Mouse (Mus musculus) thymus, adult 2 months (tissue): Measurements from ENCODE around the gene Cdh22.

Experiments used
- CTCF ChIP-seq: fragments of 200-500 bp; IDR thresholded peaks from 2 replicates; pipeline ENCODE4 v1.5.1; 2012; ENCODE audit warnings: mild to moderate bottlenecking, control low read depth, low read length, moderate library complexity, borderline replicate concordance; ENCODE audit not compliant: control insufficient read depth, poor library complexity, insufficient read depth; ENCODE audit errors: extremely low read depth
- POLR2A ChIP-seq: fragments of 200-500 bp; IDR thresholded peaks from 2 replicates; pipeline ENCODE4 v1.6.1; 2012; ENCODE audit warnings: mild to moderate bottlenecking, low read length, control low read depth, moderate library complexity; ENCODE audit not compliant: control insufficient read depth, poor library complexity, insufficient read depth; ENCODE audit errors: extremely low read depth

DNA sequence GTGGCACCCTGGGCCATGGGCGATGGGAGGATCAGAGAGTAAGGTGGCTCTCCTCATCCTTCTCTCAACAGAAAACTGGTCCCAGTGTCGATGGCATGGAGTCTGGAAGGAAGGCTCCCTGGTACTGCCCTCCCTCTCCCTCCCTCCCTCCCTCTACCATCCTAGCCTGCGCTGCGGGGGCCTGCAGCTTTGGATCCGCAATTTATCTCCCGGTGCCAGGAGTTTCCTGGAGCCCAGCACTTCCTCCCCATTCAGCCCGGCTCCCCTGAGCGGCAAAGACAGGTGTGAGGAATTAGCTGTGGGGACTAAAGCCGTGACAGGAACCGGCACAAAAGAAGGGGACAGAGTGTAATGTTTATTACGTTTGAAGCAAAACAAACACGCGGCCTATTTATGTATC lies 7.9 kb upstream of the Cdh22 start:
- no peak for TF ChIP-seq CTCF
- no peak for TF ChIP-seq POLR2A
